Mouse (Mus musculus) embryo, embryonic 11 days (tissue): ENCODE measurements around the gene Gli1.
A peak's percentile ranks its signal among the peaks of the same experiment; 100 is the strongest.

Experiments
- DNase-seq: peaks from one replicate; pipeline ENCODE4 v3.0.0-alpha.2; 2015

Gene Gli1

DNA sequence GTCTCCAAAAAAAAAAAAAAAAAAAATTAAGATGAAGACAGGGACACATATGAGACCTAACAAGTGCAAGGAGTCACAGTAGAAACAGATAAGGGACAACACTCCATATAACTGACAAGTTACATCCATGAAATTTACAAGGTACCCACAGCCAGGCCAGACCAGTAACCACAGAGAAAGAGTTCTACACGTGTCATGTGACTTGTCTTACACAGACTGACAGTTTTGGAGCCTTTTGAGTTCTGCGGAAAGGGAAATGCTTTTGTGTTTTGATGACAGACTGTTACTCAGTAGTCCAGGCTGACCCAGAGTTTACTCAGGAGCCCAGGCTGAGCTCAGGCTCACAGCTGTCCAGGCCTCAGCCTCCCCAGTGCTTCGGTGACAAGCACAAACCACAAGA is 1.3 kb upstream of the Gli1 start:
- no peak for DNase-seq

DNA sequence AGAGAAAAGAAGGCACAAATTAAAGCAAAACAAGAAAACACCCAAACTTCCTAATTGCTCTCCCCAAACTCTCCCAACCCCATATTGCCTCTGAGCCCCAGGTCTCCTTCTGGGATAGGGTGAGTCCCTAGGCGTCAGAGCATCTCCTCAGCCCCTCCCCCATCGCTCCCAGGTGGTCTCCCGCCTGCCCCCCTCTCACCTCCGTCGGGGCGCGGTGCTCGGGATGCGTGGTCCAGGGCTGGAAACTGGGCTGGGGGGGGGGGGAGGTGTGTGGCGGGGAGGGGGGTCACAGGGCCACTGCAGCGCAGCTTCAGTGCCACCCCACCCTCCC is 449 bp downstream of the Gli1 start:
- peak; percentile 65 for DNase-seq

GRCm38 (mm10) chr10:127340577-127341359 is 1.0 kb downstream of the Gli1 start:
- peak; percentile 83 for DNase-seq

- DNase-seq = peak; percentile 91
These were observed 1.8 kb downstream of the Gli1 start for GRCm38 (mm10) chr10:127339683-127340576.

DNA sequence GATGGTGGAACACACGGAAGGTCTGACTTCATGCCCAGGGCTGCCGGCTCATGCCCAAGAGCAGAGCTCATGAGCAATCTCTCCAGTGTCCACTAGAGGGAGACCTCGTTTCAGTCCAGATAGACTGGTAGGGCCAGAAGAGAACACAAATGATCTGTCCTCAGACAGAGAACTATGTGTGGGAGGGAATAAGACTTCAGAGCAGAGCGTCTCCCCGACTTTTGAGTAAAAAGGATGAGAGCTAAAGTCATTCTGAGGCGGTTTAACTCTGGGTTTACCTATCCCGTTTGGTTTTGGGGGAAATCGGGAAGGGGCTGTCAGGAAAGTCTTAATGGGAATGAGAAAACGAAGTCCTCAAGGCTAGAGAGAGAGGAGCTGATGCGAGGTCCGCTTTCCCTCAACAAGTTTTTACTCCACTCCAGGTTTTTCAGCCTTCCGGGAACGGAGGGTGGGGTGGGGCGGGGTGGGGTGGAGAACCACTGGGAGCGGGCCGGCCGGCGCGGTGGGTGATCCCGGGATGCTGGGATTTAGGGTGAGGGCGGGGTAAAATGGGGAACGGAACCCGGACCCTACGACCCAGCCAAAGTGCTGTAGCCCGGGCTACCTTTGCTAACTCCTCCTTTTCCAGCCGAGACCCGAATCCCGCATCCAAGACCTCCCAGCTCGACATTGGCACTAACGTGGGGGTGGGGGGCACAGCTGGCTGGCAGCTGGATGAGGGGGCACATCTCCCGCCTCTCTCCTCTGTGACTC is 2.7 kb downstream of the Gli1 start:
- peak; percentile 93 for DNase-seq

GRCm38 (mm10) chr10:127337536-127338099 is 4.2 kb downstream of the Gli1 start:
- DNase-seq = no peak

DNA sequence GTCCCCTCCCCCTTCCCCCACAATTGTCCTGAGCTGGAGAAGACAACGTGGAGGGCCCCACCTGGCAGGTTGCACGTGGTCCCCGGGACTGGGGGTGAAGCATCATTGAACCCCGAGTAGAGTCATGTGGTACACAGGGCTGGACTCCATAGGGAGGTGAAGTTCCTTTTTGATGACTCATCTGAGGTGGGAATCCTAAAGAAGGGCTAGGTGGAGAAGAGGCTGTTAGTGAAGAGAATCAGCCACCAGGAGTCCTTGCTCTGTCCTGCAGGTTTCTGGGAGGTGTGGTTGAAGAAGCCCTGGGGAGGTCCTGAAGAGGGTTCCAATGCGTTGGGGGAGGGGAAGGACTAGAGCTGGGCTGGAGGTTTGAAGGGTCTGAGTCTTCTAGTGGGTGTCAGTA is 4.8 kb downstream of the Gli1 start:
- no peak for DNase-seq

GRCm38 (mm10) chr10:127335271-127335670 is 6.5 kb downstream of the Gli1 start:
- no peak for DNase-seq

- peak; percentile 20 for DNase-seq
These were observed 8.6 kb downstream of the Gli1 start for GRCm38 (mm10) chr10:127333152-127333551.

GRCm38 (mm10) chr10:127332211-127332874 is 9.4 kb downstream of the Gli1 start:
- DNase-seq = peak; percentile 58

GRCm38 (mm10) chr10:127330212-127330611 is 11.6 kb downstream of the Gli1 start:
- no peak for DNase-seq

GRCm38 (mm10) chr10:127327461-127328145 is 14.2 kb downstream of the Gli1 start:
- DNase-seq = no peak

DNA sequence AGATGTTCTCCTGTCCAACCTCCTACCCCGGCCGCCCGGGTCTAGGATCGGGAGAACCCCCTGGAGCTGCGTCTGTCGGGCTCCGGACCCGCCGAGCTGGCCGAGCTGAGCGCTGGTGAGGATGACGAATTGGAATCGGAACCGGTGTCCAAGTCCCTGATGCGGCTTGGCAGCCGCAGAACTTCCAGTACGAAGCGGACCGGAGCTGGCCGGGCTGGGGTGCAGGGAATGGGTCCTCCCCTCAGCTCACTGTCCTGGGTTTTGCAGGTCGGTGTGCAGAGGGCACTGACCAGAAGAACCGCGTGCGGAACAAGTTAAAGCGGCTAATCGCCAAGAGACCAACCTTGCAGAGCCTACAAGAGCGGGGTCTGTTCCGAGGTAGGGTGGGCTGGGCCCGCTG is 14.9 kb downstream of the Gli1 start:
- DNase-seq = peak; percentile 26

GRCm38 (mm10) chr10:127326017-127326801 is 15.6 kb downstream of the Gli1 start:
- peak; percentile 56 for DNase-seq

GRCm38 (mm10) chr10:127325454-127326016 is 16.2 kb downstream of the Gli1 start:
- peak; percentile 17 for DNase-seq

DNA sequence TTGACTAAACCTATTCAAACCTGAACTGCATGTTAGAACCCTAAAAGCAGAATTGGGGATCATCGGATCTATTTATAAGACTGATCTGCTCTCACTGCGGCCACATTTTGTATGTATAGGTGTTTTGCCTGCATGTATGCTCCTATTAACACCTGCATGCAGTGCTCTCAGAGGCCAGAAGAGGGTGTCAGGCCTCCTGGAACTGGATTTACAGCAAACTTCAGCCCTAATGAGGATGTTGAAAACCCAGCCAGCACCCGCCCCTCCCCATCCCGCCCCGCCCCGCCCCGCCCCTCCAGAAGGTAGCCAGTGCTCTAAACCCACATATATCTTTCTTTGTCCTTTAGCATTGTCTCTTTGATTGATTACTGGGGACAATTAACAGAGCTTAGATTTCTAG is 17.3 kb downstream of the Gli1 start:
- peak; percentile 67 for DNase-seq

- no peak for DNase-seq
These were observed 18.5 kb downstream of the Gli1 start for GRCm38 (mm10) chr10:127323131-127323855.

- DNase-seq = no peak
These were observed 19.1 kb downstream of the Gli1 start for GRCm38 (mm10) chr10:127322669-127323068.

GRCm38 (mm10) chr10:127322178-127322577 is 19.6 kb downstream of the Gli1 start:
- DNase-seq = no peak

DNA sequence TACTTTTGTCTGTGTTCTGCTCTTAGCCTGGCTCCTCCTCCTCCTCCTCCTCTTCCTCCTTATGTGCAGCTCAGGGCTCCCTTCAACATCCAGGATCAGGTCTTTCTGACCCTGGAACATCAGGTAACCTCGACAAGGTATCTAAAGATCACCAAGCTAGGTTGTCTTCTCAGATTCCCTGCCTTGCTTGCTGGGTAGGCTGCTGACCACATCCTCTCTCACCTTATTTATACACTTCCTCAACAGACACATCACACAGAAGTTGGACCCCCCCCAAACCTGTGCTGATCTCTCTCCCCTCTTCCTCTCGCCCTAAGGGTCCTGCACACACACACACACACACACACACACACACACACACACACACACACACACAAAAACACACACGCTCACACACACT is 20.2 kb downstream of the Gli1 start, which contains the start of gene Arhgap9:
Arhgap9 (plus strand) TSS at position 344 of the 400 bp plus-strand sequence.
- DNase-seq = no peak
